In the genomic region with DNA sequence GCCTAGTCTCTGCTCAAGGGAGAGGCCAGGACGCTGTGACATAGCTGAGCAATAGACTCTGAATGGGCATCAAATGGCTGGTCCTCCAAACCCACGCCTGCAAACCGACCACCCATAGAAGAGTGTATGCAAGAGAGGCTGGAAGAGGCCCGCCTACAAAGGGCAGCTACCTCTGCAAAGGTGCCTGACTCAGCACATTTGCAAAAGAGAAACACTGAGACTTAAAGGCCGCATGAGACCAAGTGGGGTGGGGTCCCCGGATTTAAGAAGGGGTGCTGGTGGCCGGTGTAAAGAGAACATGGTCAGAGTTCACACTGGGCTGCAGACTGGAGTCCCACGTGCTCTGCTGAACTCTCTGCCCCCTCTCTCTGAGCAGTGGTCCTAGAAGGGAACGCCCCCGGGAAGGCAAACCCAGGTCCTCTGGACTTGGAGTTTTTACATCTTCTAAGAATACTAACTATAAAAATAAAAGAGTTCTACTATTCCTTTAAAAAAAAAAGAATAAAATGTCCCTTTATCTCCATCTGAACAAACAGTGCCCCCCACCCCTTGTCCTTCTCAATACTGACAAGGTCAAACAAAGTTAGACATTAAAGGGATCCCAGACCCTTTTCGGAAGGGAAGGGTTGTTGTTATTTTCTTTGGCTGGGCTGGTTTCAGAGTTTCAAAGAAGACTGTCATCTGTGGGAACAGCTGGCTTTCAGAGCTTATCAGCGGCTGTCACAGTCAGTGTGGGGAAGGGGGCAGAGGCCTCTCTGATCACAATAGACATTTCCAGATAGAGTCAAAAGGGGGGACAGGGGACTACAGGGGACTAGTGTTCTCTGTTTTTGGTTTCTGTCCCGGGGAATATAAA, we compare ENCODE assay signal across 13 mouse cellular contexts. TPM values are rescaled to one million over a fixed set of nuclear protein-coding genes. Genes with fewer than 3 reads are reported as not detected.
DNase-seq lines count a peak whose midpoint lies in the region; ATAC-seq and TF ChIP-seq lines count a peak whose summit lies in the region.
"Had no signal": no experiment of that assay in that cellular context is flagged by ENCODE, and none has a peak within 500 bp of the region (broad histone marks: within the 10 kb centered on the region; RNA-seq: fewer than 3 reads in every experiment).

No protein-coding gene starts in this region.

- TF ChIP-seq CTCF in lung, embryonic 14.5 days (IDR thresholded peaks at IDR 0.05; ENCODE audit: low read depth): no peak

- no peak overlapping the region for H3K4me2 ChIP-seq in forebrain, embryonic 12.5 days
- no peak overlapping the region for H3K4me2 ChIP-seq in forebrain, embryonic 13.5 days
- no peak overlapping the region for H3K4me2 ChIP-seq in lung, embryonic 14.5 days
- no peak overlapping the region for H3K4me2 ChIP-seq in intestine, embryonic 15.5 days (replicated peaks)
- H3K4me2 ChIP-seq: embryonic facial prominence, embryonic 13.5 days; midbrain, embryonic 15.5 days had no signal

- peak overlapping the region; percentile 25; the same call in 1 of the 2 replicates for H3K27ac ChIP-seq in forebrain, embryonic 12.5 days
- H3K27ac ChIP-seq in forebrain, embryonic 13.5 days: no peak overlapping the region
- H3K27ac ChIP-seq in lung, embryonic 14.5 days (ENCODE audit: low read depth): 0 out of 2 replicates have a peak overlapping the region, but pooled peaks have one; percentile 27
- H3K27ac ChIP-seq in intestine, embryonic 15.5 days: no peak overlapping the region
- H3K27ac ChIP-seq: embryonic facial prominence, embryonic 13.5 days; gastrocnemius, adult 2 months; midbrain, embryonic 15.5 days had no signal

- 0 out of 2 replicates have a peak, but pooled peaks cover 10% of the 10 kb centered on the region for H3K36me3 ChIP-seq in forebrain, embryonic 12.5 days (replicated peaks)
- 0 out of 2 replicates have a peak, but pooled peaks cover 4% of the 10 kb centered on the region for H3K36me3 ChIP-seq in forebrain, embryonic 13.5 days (ENCODE audit: poor library complexity, severe bottlenecking)
- 0 out of 2 replicates have a peak, but pooled peaks cover 6% of the 10 kb centered on the region for H3K36me3 ChIP-seq in lung, embryonic 14.5 days (ENCODE audit: insufficient read depth)
- H3K36me3 ChIP-seq in intestine, embryonic 15.5 days: no peaks in the 10 kb centered on the region
- H3K36me3 ChIP-seq: embryonic facial prominence, embryonic 13.5 days; midbrain, embryonic 15.5 days had no signal

- no peak for DNase-seq in lung, embryonic 14.5 days
- no peak for DNase-seq in lung, postnatal 25 days (ENCODE audit: low spot score)
- DNase-seq in right cerebral cortex, postnatal 14 days: no peak
- DNase-seq: cerebellum, adult 11 months; gastrocnemius, adult 2 months; lung, adult 18-20 months had no signal

- WGBS in forebrain, embryonic 12.5 days: 55% methylated on average over 13 of the region's 13 CpGs
- WGBS in forebrain, embryonic 13.5 days: 56% methylated on average over 13 of the region's 13 CpGs
- 24% methylated on average over 13 of the region's 13 CpGs for WGBS in lung, embryonic 14.5 days
- WGBS in intestine, embryonic 15.5 days: 52% methylated on average over 13 of the region's 13 CpGs

- H3K4me1 ChIP-seq in forebrain, embryonic 12.5 days: peaks cover 45% of the 10 kb centered on the region
- peaks cover 35% of the 10 kb centered on the region for H3K4me1 ChIP-seq in forebrain, embryonic 13.5 days
- peaks cover 9% of the 10 kb centered on the region; the same call in 1 of the 2 replicates for H3K4me1 ChIP-seq in lung, embryonic 14.5 days (ENCODE audit: insufficient read depth)
- H3K4me1 ChIP-seq in intestine, embryonic 15.5 days (replicated peaks): peaks cover 27% of the 10 kb centered on the region

- H3K27me3 ChIP-seq in forebrain, embryonic 12.5 days: no peaks in the 10 kb centered on the region
- no peaks in the 10 kb centered on the region for H3K27me3 ChIP-seq in forebrain, embryonic 13.5 days
- no peaks in the 10 kb centered on the region for H3K27me3 ChIP-seq in lung, embryonic 14.5 days (ENCODE audit: insufficient read depth, low read length)
- no peaks in the 10 kb centered on the region for H3K27me3 ChIP-seq in intestine, embryonic 15.5 days (replicated peaks)
- H3K27me3 ChIP-seq: embryonic facial prominence, embryonic 13.5 days; midbrain, embryonic 15.5 days had no signal

- no peak overlapping the region for H3K4me3 ChIP-seq in forebrain, embryonic 12.5 days (replicated peaks)
- no peak overlapping the region for H3K4me3 ChIP-seq in forebrain, embryonic 13.5 days
- no peak overlapping the region for H3K4me3 ChIP-seq in lung, embryonic 14.5 days (ENCODE audit: low read depth, low read length)
- H3K4me3 ChIP-seq in intestine, embryonic 15.5 days (replicated peaks): no peak overlapping the region
- H3K4me3 ChIP-seq: embryonic facial prominence, embryonic 13.5 days; gastrocnemius, adult 2 months; midbrain, embryonic 15.5 days had no signal

- H3K9ac ChIP-seq in forebrain, embryonic 12.5 days: no peak overlapping the region
- H3K9ac ChIP-seq in forebrain, embryonic 13.5 days: no peak overlapping the region
- H3K9ac ChIP-seq in lung, embryonic 14.5 days: no peak overlapping the region
- H3K9ac ChIP-seq in intestine, embryonic 15.5 days: no peak overlapping the region
- H3K9ac ChIP-seq: embryonic facial prominence, embryonic 13.5 days; midbrain, embryonic 15.5 days had no signal

- ATAC-seq in forebrain, embryonic 12.5 days (ENCODE audit: low FRiP score): no peak
- ATAC-seq in forebrain, embryonic 13.5 days: no peak
- no peak for ATAC-seq in lung, embryonic 14.5 days (ENCODE audit: insufficient read depth)
- ATAC-seq in common myeloid progenitor, adult 5-6 weeks (replicated peaks; ENCODE audit: low read depth, poor library complexity, severe bottlenecking): 0 out of 2 replicates have a peak, but pooled peaks have one; percentile 37
- ATAC-seq in megakaryocyte progenitor cell, adult 5-6 weeks (replicated peaks; ENCODE audit: poor library complexity): peak; percentile 51
- no peak for ATAC-seq in intestine, embryonic 15.5 days
- ATAC-seq: midbrain, embryonic 15.5 days had no signal

- no peaks in the 10 kb centered on the region for H3K9me3 ChIP-seq in forebrain, embryonic 12.5 days
- no peaks in the 10 kb centered on the region for H3K9me3 ChIP-seq in forebrain, embryonic 13.5 days (replicated peaks)
- H3K9me3 ChIP-seq in lung, embryonic 14.5 days (ENCODE audit: low read depth, low read length): no peaks in the 10 kb centered on the region
- H3K9me3 ChIP-seq in intestine, embryonic 15.5 days: no peaks in the 10 kb centered on the region
- H3K9me3 ChIP-seq: embryonic facial prominence, embryonic 13.5 days; midbrain, embryonic 15.5 days had no signal

RNA-seq across cellular contexts. Expression of a gene that starts 32.2 kb away (rescaled TPM):
- 79.0 and 83.1 TPM in 2 replicates for polyA plus RNA-seq in forebrain, embryonic 12.5 days (2016; fragmentation: Nextera tagmentation; extraction: Ambion mirVana)
- 35.5 and 38.9 TPM in 2 replicates for polyA plus RNA-seq in forebrain, embryonic 13.5 days (2015; fragmentation: Nextera tagmentation; extraction: Ambion mirVana)
- 204 and 217 TPM in 2 replicates for polyA plus RNA-seq in lung, embryonic 14.5 days (2014; fragmentation: Nextera tagmentation; extraction: Ambion mirVana)
- total RNA-seq in common myeloid progenitor, adult 5-6 weeks (2017): 0.23 TPM in 1 of 2 replicates, not detected in the other
- 0.02 TPM in 1 of 2 replicates, not detected in the other for total RNA-seq in megakaryocyte progenitor cell, adult 5-6 weeks (2015)
- total RNA-seq in megakaryocyte progenitor cell, adult 5-6 weeks (2017): not detected in 2 replicates
- 59.5 and 59.7 TPM in 2 replicates for polyA plus RNA-seq in intestine, embryonic 15.5 days (2015; fragmentation: Nextera tagmentation; extraction: Ambion mirVana)

Comparison
In these comparisons a context has a peak if more than half of its experiments do, and no peak if none do; other contexts are left out.
1. H3K27ac ChIP-seq: peak in forebrain, embryonic 12.5 days (single experiment) and lung, embryonic 14.5 days (single experiment); none in forebrain, embryonic 13.5 days (single experiment) and intestine, embryonic 15.5 days (single experiment).
2. ATAC-seq: peak in common myeloid progenitor, adult 5-6 weeks (single experiment) and megakaryocyte progenitor cell, adult 5-6 weeks (single experiment); none in forebrain, embryonic 12.5 days (single experiment), forebrain, embryonic 13.5 days (single experiment), lung, embryonic 14.5 days (single experiment) and intestine, embryonic 15.5 days (single experiment).